Mouse (Mus musculus) limb, embryonic 15.5 days (tissue): ENCODE measurements around the gene Ccdc185. TPM values are rescaled to one million over a fixed set of nuclear protein-coding genes. Genes with fewer than 3 reads are reported as not detected.

Experiments
- ATAC-seq: fragments of 200-750 bp; cut with Nextera tagmentation; 2 replicates; pipeline ENCODE4 v1.8.0; 2017; ENCODE audit warnings: low read depth, moderate TSS enrichment; ENCODE audit not compliant: insufficient number of reproducible peaks, low FRiP score, low TSS enrichment
- H3K27ac ChIP-seq: fragments of 300-500 bp; sonication (generic); 2 replicates; pipeline ENCODE4 v1.5.1; 2015; ENCODE audit warnings: moderate library complexity, mild to moderate bottlenecking, inconsistent platforms
- H3K27me3 ChIP-seq: fragments of 300-500 bp; sonication (generic); 2 replicates; pipeline ENCODE4 v1.6.1; 2015; ENCODE audit warnings: inconsistent platforms
- H3K36me3 ChIP-seq: fragments of 300-500 bp; sonication (generic); 2 replicates; pipeline ENCODE4 v1.6.1; 2015; ENCODE audit warnings: inconsistent platforms
- H3K4me1 ChIP-seq: fragments of 300-500 bp; sonication (generic); 2 replicates; pipeline ENCODE4 v1.6.1; 2015; ENCODE audit warnings: inconsistent platforms
- H3K4me2 ChIP-seq: fragments of 300-500 bp; sonication (generic); 2 replicates; pipeline ENCODE4 v1.6.1; 2015; ENCODE audit warnings: mild to moderate bottlenecking, inconsistent platforms
- H3K4me3 ChIP-seq: fragments of 300-500 bp; sonication (generic); 2 replicates; pipeline ENCODE4 v1.5.1; 2015; ENCODE audit warnings: mild to moderate bottlenecking, inconsistent platforms
- H3K9ac ChIP-seq: fragments of 300-500 bp; sonication (generic); 2 replicates; pipeline ENCODE4 v1.6.1; 2015; ENCODE audit warnings: inconsistent platforms
- H3K9me3 ChIP-seq: fragments of 300-500 bp; sonication (generic); 2 replicates; pipeline ENCODE4 v1.6.1; 2016; ENCODE audit warnings: inconsistent platforms
- WGBS: fragments of 180-500 bp; shearing (Covaris S2); methylation state at CpG from one replicate; pipeline ENCODE4 v1.1.7; 2015; 5-methylcytosine and 5-hydroxymethylcytosine counted together
- polyA plus RNA-seq: library from polyadenylated mRNA; unstranded; fragments of >200 nt; fragmentation: Nextera tagmentation; extraction: Ambion mirVana; gene quantifications from 2 replicates; pipeline ENCODE4 v1.2.1, GENCODE M21; 2015

The Ccdc185 gene
- polyA plus RNA-seq, 1 experiment from 2014 or later: not detected

DNA sequence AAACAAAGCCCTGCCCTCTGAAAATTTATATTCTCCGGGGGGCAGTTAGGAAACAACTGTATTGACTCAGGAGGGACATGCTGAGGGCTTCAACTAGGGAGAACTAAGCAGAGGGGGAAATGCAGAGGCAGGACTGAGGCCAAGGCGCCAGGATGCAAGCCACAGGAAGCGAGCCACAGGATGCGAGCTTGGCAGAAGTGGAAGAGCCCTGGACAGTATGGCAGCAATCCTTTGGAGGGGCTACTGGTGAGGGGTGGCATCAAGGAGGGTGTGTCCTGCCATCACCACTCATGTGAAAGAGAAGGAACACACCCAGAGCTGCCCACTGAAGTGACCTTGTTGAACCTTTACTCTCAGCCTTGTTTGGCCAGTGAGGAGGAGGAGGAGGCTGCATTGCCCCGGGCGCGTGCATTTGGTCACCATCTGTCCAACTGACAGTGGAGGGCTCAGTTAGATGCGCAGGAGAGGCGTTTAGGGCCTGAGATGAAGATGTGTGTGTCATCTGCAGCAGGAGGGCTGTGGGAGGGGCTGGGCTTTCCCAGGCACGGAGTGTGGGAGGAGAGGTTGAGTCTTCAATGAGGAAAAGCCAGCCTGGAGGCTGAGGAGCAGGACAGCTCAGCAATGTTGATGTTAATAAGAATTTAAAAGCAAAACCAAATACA, 27.9 kb upstream of the Ccdc185 start:
- no peaks in the 10 kb centered on the region for H3K27me3 ChIP-seq
- ATAC-seq: no peak
- 56% methylated on average over 10 of the region's 10 CpGs for WGBS
- no peak overlapping the region for H3K9ac ChIP-seq
- H3K4me2 ChIP-seq: no peak overlapping the region
- H3K4me3 ChIP-seq: no peak overlapping the region
- H3K36me3 ChIP-seq: no peaks in the 10 kb centered on the region
- H3K4me1 ChIP-seq: no peaks in the 10 kb centered on the region
- no peak overlapping the region for H3K27ac ChIP-seq
- H3K9me3 ChIP-seq: no peaks in the 10 kb centered on the region

DNA sequence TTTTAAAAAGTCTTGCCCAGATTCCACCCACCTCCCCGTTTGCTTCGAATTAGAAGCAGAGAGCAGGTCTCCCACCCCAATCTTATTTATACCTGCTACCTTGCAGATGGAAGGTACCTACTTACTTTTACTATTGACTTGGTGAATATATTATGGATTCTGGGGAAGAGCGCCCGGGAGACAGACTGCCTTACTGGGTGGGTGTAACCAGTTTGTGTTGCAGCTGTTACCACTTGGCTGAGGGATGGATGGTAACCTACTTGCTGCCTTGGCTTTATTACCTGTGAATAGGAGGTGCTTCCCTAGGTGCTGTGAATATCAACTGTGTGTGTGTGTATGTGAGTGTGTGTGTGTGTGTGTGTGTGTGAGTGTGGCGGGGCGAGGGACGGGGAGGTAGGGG, 26.6 kb upstream of the Ccdc185 start:
- H3K4me2 ChIP-seq: no peak overlapping the region
- H3K27ac ChIP-seq: no peak overlapping the region
- H3K9ac ChIP-seq: no peak overlapping the region
- no peak overlapping the region for H3K4me3 ChIP-seq
- WGBS: 85% methylated on average over 7 of the region's 7 CpGs
- H3K4me1 ChIP-seq: no peaks in the 10 kb centered on the region
- no peak for ATAC-seq
- H3K36me3 ChIP-seq: no peaks in the 10 kb centered on the region
- no peaks in the 10 kb centered on the region for H3K27me3 ChIP-seq
- no peaks in the 10 kb centered on the region for H3K9me3 ChIP-seq

DNA sequence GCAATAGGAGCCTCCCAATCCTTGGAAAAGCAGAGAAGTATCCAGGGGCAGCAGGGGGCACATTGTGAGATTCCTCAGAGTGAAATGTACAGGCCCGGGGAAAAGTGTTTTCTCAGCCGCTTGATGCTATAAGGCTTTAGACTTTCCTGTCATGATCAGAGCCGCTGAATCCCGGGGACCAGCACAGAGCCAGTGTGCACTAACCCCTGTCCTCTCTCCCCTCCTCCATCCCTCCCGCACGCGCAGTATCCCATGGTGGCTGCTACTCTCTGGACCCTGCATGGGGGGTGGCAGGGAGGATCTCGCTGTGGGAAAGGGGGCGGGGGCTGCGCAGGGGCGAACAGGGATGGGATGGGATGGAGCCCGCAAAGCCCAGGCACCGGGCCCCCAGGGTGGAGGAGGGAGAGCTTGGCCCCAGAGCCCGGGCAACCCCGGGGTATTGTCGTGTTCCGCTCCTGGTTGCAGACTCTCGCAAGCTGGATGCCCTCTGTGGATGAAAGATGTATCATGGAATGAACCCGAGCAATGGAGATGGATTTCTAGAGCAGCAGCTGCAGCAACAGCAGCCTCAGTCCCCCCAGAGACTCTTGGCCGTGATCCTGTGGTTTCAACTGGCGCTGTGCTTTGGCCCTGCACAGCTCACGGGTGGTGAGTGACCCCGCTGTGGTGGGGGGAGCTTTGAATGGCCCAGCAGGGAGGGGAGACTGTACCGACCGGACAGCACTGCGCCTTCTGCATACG, 15.7 kb upstream of the Ccdc185 start:
- peak overlapping the region; percentile 66 for H3K4me3 ChIP-seq
- no peaks in the 10 kb centered on the region for H3K36me3 ChIP-seq
- peak overlapping the region; percentile 24 for H3K9ac ChIP-seq
- 2% methylated on average over 27 of the region's 27 CpGs for WGBS
- peaks cover 27% of the 10 kb centered on the region for H3K27me3 ChIP-seq
- H3K9me3 ChIP-seq: no peaks in the 10 kb centered on the region
- peak overlapping the region; percentile 39; the same call in 1 of the 2 replicates for H3K27ac ChIP-seq
- peaks cover 20% of the 10 kb centered on the region for H3K4me1 ChIP-seq
- 0 out of 2 replicates have a peak, but pooled peaks have one; percentile 22 for ATAC-seq
- H3K4me2 ChIP-seq: peak overlapping the region; percentile 94

DNA sequence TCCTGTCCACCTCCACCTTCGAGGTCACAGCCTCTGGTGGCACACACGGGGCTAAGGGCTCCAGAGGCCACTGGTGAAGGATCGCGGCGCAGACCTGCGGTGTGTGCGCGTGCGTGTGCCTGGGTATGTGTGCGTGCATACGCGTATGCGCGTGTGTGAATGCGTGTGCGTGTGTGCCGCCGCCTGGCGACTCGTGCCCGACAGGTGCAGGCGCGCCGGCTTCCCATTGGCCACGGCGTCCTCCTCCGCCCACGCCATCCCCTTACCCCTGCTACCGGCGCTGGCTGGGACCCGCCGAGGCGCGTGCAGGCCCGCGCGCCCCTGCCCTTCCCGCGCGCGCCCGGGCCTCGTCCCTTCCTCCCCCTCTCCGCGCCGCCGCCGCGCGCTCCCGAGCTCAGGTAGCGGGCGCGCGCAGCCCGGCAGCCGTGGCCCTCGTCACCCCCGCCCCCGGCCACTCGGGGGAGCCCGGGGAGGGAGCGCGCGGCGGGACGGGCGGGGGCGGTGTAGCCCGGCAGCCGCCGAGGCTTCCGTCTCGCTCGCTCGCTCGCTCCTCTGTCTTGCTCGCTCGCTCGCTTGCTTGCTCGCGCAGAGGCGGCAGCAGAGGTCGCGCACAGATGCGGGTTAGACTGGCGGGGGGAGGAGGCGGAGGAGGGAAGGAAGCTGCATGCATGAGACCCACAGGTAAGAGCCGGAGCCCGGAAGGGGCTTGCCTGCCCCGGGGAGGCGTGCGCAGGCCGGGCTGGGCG, 14.9 kb upstream of the Ccdc185 start, which contains the start of gene Susd4:
Susd4 (plus strand) TSS at position 145 of the 746 bp plus-strand sequence.
- peak; percentile 69 for ATAC-seq
- Histone ChIP-seq H3K4me2 (peak within 1 kb of the TSS; percentile 94), H3K27ac (peak within 1 kb of the TSS; percentile 39; the same call in 1 of the 2 replicates), H3K27me3 (peaks cover 27% of the 10 kb centered on the region), H3K4me1 (peaks cover 20% of the 10 kb centered on the region), H3K36me3 (no peaks in the 10 kb centered on the region), H3K9ac (peak within 1 kb of the TSS; percentile 24), H3K9me3 (no peaks in the 10 kb centered on the region), H3K4me3 (peak within 1 kb of the TSS; percentile 66)
- under 1% methylated on average over 86 of the region's 95 CpGs for WGBS

DNA sequence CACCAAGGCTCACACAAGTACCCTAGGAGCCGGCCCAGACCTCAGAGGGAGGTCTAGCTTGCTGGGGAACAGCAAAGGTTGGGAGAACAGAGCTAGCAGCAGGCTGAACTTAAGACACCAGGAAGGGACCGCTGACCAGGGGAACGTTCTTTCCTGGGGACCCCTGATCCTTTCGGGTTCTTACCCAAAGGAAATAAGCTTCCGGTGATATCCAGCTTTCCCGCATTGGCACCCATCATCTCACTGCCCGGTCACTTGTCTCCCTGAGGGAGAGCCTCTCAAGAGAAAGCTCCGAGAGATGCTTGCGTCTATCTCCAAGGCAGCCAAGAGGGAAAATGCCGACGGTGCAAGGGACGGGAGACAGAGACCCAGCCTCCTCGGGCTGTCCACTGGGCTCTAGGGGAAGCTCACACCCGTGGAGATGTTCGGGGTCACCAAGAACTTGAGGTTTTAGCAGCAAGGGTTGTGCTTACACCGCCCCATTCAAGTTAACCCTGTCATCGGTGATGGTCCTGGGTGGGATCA, 14.3 kb upstream of the Ccdc185 start:
- H3K27me3 ChIP-seq: peaks cover 27% of the 10 kb centered on the region
- no peak for ATAC-seq
- WGBS: 13% methylated on average over 17 of the region's 17 CpGs

DNA sequence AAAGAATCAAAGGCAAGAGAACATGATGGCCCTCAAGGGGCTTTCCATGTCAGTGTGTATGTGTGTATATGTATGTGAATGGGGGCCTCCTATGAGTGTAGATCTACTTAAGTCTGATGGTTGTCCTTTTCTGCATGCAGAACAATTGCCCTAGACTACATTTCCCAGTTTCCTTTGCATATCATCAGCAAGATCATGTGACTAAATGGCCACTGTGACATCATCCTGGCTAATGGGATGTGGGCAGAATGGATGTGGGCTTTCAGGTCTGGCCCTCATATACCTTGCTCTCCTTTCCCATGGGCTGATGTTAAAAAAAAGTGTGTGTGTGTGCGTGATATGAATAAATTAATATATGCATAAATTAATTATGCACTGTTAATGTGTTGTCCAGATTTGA, 9.8 kb upstream of the Ccdc185 start:
- 97% methylated on average over 1 of the region's 1 CpGs for WGBS
- H3K4me3 ChIP-seq: no peak overlapping the region

More for the DNA sequence above, 14.3 kb upstream of the Ccdc185 start:
- Histone ChIP-seq H3K4me3 (peak overlapping the region; percentile 66), H3K9ac (no peak overlapping the region), H3K9me3 (no peaks in the 10 kb centered on the region), H3K4me2 (peak overlapping the region; percentile 94), H3K27ac (no peak overlapping the region), H3K36me3 (no peaks in the 10 kb centered on the region), H3K4me1 (peaks cover 20% of the 10 kb centered on the region)

DNA sequence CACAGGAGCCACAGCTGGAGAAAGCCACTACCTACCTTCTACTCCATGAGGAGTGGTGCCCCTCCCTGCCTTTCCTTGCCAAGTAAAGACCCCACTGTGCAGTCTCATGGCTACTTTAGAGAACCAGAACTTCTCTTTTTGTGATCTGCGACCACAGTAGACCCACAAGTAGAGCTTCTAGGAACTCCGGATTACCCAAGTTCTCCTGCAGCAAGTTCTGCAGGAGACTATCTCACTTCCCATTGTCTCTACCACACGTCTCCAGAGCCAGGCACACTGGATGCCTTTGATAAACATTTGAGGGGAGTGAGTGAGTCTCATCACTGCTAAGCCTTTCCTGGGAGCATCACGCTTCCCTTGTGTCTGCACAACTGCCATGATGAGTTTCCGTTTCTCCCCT, 5.9 kb upstream of the Ccdc185 start:
- Histone ChIP-seq H3K27me3 (no peaks in the 10 kb centered on the region), H3K4me2 (no peak overlapping the region), H3K36me3 (no peaks in the 10 kb centered on the region), H3K9ac (no peak overlapping the region), H3K9me3 (no peaks in the 10 kb centered on the region), H3K4me3 (no peak overlapping the region), H3K27ac (no peak overlapping the region), H3K4me1 (no peaks in the 10 kb centered on the region)
- no peak for ATAC-seq
- WGBS: 87% methylated on average over 5 of the region's 5 CpGs

More for the DNA sequence above, 9.8 kb upstream of the Ccdc185 start:
- Histone ChIP-seq H3K4me2 (no peak overlapping the region), H3K9ac (no peak overlapping the region), H3K4me1 (peaks cover 6% of the 10 kb centered on the region), H3K27ac (no peak overlapping the region), H3K27me3 (peaks cover 8% of the 10 kb centered on the region), H3K36me3 (no peaks in the 10 kb centered on the region), H3K9me3 (no peaks in the 10 kb centered on the region)
- no peak for ATAC-seq

DNA sequence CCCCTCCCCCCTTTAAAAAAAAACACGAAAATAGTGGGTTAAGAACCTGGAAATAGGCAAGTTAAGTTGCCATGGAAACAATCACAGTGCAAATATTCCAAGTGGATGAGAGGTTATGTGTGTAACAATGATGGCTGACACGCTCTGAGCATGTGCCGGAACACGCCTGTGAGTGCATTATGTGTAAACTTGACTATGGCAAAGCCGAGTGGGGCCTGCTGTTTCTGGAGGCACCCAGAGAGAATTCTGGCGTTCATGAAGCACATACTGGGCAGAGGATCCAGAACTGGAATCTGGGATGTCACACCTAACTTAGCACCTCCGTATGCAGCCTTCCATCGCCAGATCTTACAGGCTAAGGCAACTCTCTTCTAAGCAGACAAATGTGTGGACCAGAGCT, 4.7 kb upstream of the Ccdc185 start:
- no peaks in the 10 kb centered on the region for H3K27me3 ChIP-seq
- H3K27ac ChIP-seq: no peak overlapping the region
- H3K4me3 ChIP-seq: no peak overlapping the region
- H3K9ac ChIP-seq: no peak overlapping the region
- H3K4me2 ChIP-seq: no peak overlapping the region
- 77% methylated on average over 8 of the region's 8 CpGs for WGBS
- H3K9me3 ChIP-seq: no peaks in the 10 kb centered on the region
- no peaks in the 10 kb centered on the region for H3K36me3 ChIP-seq
- H3K4me1 ChIP-seq: no peaks in the 10 kb centered on the region
- no peak for ATAC-seq

DNA sequence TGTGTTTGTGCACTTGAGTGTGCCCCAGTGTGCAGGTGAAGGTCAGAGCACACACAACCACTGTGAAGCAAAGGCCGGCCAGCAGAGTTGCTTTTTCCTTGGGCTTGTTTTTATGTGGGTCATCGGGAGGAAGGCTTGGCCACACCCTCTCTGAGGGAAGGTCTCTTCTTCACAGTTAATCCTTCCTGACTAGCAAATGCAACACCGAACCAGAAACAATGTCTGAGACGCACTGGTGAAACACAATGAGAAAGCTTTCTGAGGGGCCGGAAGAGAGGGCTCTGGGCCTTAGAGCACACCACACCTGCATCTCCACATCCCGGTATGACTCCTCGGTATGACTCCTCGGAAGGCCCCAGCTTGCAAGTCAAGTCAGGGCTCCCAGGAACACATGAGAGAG, 2.3 kb upstream of the Ccdc185 start:
- no peak overlapping the region for H3K4me3 ChIP-seq
- no peaks in the 10 kb centered on the region for H3K4me1 ChIP-seq
- H3K9me3 ChIP-seq: no peaks in the 10 kb centered on the region
- H3K9ac ChIP-seq: no peak overlapping the region
- H3K27ac ChIP-seq: no peak overlapping the region
- H3K4me2 ChIP-seq: no peak overlapping the region
- no peak for ATAC-seq
- 0 out of 2 replicates have a peak, but pooled peaks cover 3% of the 10 kb centered on the region for H3K27me3 ChIP-seq
- WGBS: 75% methylated on average over 8 of the region's 8 CpGs
- no peaks in the 10 kb centered on the region for H3K36me3 ChIP-seq

DNA sequence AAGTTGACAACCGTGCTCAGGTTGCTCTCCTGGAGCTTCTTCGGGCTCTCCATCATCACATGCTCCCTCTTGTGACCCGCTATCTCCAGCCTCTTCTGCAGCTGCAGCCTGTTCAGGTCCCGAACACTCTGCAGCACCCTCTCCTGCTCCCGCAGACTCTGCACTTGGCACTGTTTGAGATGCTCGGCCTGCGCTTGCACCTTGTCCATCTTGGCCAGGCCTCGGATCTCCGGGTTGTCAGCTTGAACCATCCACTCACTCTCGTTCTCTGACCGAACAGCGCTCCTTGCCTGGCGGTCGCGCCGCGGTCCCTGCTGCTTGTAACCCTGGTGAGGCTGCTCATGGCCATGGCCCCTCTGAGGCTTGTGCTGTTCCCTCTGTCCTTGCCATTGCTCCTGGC, 1.1 kb downstream of the Ccdc185 start:
- Histone ChIP-seq H3K27ac (no peak overlapping the region), H3K27me3 (0 out of 2 replicates have a peak, but pooled peaks cover 3% of the 10 kb centered on the region), H3K4me1 (no peaks in the 10 kb centered on the region), H3K4me2 (no peak overlapping the region), H3K36me3 (no peaks in the 10 kb centered on the region), H3K9me3 (no peaks in the 10 kb centered on the region), H3K4me3 (no peak overlapping the region), H3K9ac (no peak overlapping the region)
- no peak for ATAC-seq
- 84% methylated on average over 17 of the region's 17 CpGs for WGBS

DNA sequence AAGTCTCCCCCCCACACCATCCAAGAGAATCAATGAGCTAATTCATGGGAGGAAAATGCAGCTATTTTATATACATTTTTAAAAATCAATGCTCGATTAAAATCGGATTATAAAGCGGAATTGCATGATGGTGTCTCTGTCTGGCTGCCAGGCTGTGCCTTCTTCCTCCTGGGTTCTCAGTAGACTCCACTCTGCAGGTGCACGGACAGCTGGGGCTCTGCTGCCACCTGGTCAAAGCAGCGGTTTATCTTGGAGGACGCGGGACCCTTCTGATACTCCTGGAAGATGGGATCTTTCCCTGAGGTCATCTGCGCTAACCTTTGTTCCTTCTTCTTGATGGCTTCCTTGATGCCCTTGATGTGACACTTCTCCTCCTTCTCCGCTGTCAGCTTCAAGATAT, 1.9 kb downstream of the Ccdc185 start:
- H3K9me3 ChIP-seq: no peaks in the 10 kb centered on the region
- no peak for ATAC-seq
- H3K4me1 ChIP-seq: no peaks in the 10 kb centered on the region
- H3K4me3 ChIP-seq: no peak overlapping the region
- 89% methylated on average over 9 of the region's 9 CpGs for WGBS
- H3K36me3 ChIP-seq: no peaks in the 10 kb centered on the region
- H3K9ac ChIP-seq: no peak overlapping the region
- 0 out of 2 replicates have a peak, but pooled peaks cover 3% of the 10 kb centered on the region for H3K27me3 ChIP-seq
- H3K27ac ChIP-seq: no peak overlapping the region
- H3K4me2 ChIP-seq: no peak overlapping the region
